Mouse (Mus musculus): ENCODE results near the gene Selenov. TPM values are rescaled to one million over a fixed set of nuclear protein-coding genes. Genes with fewer than 3 reads are reported as not detected.
"Not testable (repeated sequence)": the region's sequence is repeated elsewhere in the genome, so short reads cannot be mapped to it uniquely, and the experiment has no call there.

Selenov gene
- polyA plus RNA-seq, 1 experiment from 2014 or later = not detected

DNA sequence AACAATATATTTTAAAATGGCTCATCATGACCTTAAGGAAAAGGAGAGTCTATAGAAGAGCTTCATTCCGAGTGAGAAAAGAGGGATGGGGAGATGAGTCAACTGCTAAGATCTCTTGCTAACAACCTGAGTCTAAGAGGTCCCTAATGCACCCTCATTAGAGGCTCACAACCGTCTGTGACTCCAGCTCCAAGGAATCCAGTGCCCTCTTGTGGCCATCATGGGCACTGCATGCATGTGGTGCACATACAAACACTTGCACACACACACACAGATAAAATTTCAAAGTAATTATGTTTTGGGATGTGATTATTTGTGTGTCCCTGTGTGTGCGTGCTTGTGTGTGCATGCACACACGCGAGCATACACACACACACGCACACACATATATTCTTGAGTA is 35.5 kb downstream of the Selenov start:
- H3K9ac ChIP-seq = no peak overlapping the region
- no peak overlapping the region for H3K27ac ChIP-seq (ENCODE audit: low read depth)
- no peaks in the 10 kb centered on the region for H3K4me1 ChIP-seq (ENCODE audit: insufficient read depth)
- no peak for ATAC-seq (ENCODE audit: insufficient read depth)
- H3K4me2 ChIP-seq = no peak overlapping the region
- H3K27me3 ChIP-seq (ENCODE audit: insufficient read depth, low read length) = no peaks in the 10 kb centered on the region
- no peak for DNase-seq
- H3K9me3 ChIP-seq (ENCODE audit: low read depth, low read length) = no peaks in the 10 kb centered on the region
- WGBS = 84% methylated on average over 6 of the region's 6 CpGs
- peak; percentile 55 for TF ChIP-seq CTCF (IDR thresholded peaks at IDR 0.05; ENCODE audit: low read depth)
- H3K36me3 ChIP-seq (ENCODE audit: insufficient read depth) = no peaks in the 10 kb centered on the region
- no peak overlapping the region for H3K4me3 ChIP-seq (ENCODE audit: low read depth, low read length)

DNA sequence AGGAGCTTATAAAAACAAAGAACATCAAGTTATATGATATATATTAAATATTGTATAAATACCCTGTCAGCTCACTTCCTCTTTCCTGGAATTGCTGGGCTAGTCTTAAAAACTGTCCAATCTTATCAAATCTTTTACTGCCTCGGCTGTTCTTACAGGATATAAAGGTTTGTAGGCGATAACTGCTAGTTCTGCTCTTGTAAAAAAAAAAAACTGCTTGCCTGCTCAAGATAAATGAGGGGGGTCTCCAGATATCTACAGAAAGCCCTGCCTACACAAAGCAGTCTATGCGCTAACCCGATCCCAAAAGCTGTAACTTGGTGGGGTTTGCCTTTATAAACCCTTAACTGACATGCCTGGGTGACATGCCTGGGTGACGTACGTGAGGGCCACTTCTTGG is 36.4 kb downstream of the Selenov start:
- Histone ChIP-seq H3K27me3 (ENCODE audit: insufficient read depth, low read length) (no peaks in the 10 kb centered on the region), H3K27ac (ENCODE audit: low read depth) (no peak overlapping the region), H3K4me2 (no peak overlapping the region), H3K9ac (no peak overlapping the region), H3K4me1 (ENCODE audit: insufficient read depth) (no peaks in the 10 kb centered on the region), H3K4me3 (ENCODE audit: low read depth, low read length) (no peak overlapping the region), H3K9me3 (ENCODE audit: low read depth, low read length) (no peaks in the 10 kb centered on the region), H3K36me3 (ENCODE audit: insufficient read depth) (no peaks in the 10 kb centered on the region)
- 77% methylated on average over 6 of the region's 6 CpGs for WGBS
- DNase-seq = no peak
- TF ChIP-seq CTCF (IDR thresholded peaks at IDR 0.05; ENCODE audit: low read depth) = no peak
- no peak for ATAC-seq (ENCODE audit: insufficient read depth)

DNA sequence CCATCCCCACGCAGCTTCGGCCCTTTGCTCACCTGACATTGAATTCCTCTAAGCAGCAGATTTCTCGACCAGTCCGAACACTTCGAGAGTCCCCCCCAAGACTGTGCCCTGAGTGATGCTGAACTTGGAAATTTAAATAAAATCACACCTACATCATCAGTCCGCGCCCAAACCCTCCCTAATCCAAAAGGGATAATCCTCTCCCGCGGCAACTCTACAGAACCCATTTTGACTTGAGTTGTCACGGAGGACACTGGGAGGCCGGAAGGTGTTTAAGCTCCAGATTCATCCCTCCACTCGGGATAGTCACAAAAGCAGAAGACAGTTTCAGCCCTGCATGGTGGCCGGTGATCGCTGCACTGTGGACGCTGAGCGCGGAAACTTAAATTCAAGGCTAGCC is 39.0 kb downstream of the Selenov start:
- no peak overlapping the region for H3K4me3 ChIP-seq (ENCODE audit: low read depth, low read length)
- no peak overlapping the region for H3K27ac ChIP-seq (ENCODE audit: low read depth)
- 87% methylated on average over 17 of the region's 17 CpGs for WGBS
- no peaks in the 10 kb centered on the region for H3K36me3 ChIP-seq (ENCODE audit: insufficient read depth)
- H3K9me3 ChIP-seq (ENCODE audit: low read depth, low read length) = no peaks in the 10 kb centered on the region
- H3K4me1 ChIP-seq (ENCODE audit: insufficient read depth) = no peaks in the 10 kb centered on the region
- ATAC-seq (ENCODE audit: insufficient read depth) (no peak), DNase-seq (no peak)
- TF ChIP-seq CTCF (IDR thresholded peaks at IDR 0.05; ENCODE audit: low read depth) = no peak
- no peak overlapping the region for H3K4me2 ChIP-seq
- no peaks in the 10 kb centered on the region for H3K27me3 ChIP-seq (ENCODE audit: insufficient read depth, low read length)
- H3K9ac ChIP-seq = no peak overlapping the region

DNA sequence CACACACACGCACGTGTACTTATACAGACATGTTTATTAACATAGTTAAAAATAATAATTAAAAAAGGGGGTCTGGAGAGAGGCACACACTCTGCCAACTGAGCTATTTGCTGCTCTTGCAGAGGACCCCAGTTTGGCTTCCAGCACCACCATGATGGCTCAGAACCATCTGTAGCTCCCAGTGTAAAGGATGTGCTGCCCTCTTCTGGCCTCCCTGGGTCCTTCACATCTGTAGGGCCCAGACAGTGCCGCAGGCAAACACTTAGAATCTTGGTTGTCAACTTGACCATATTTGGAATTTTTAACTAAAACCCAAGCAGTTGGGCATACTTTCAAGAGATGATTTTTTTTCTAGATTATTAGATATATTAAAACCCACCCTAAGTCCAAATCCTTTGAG is 42.0 kb downstream of the Selenov start:
- WGBS = 93% methylated on average over 3 of the region's 3 CpGs
- Histone ChIP-seq H3K9ac (no peak overlapping the region), H3K27me3 (ENCODE audit: insufficient read depth, low read length) (no peaks in the 10 kb centered on the region), H3K27ac (ENCODE audit: low read depth) (no peak overlapping the region), H3K4me1 (ENCODE audit: insufficient read depth) (no peaks in the 10 kb centered on the region), H3K4me2 (no peak overlapping the region), H3K9me3 (ENCODE audit: low read depth, low read length) (no peaks in the 10 kb centered on the region), H3K4me3 (ENCODE audit: low read depth, low read length) (no peak overlapping the region), H3K36me3 (ENCODE audit: insufficient read depth) (no peaks in the 10 kb centered on the region)
- no peak for DNase-seq
- no peak for ATAC-seq (ENCODE audit: insufficient read depth)
- no peak for TF ChIP-seq CTCF (IDR thresholded peaks at IDR 0.05; ENCODE audit: low read depth)

DNA sequence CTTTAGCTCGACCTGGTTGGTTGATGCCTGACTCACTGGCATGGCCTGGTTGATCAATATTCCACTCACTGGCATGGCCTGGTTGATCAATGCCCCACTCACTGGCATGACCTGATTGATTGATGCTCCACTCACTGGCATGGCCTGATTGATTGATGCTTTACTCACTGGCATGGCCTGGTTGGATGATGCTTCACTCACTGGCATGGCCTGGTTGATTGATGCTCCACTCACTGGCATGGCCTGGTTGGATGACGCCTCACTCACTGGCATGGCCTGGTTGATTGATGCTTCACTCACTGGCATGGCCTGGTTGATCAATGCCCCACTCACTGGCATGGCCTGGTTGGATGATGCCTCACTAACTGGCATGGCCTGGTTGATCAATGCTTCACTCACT is 47.0 kb downstream of the Selenov start:
- H3K9ac ChIP-seq; H3K27me3 ChIP-seq (ENCODE audit: insufficient read depth, low read length); H3K4me1 ChIP-seq (ENCODE audit: insufficient read depth); H3K4me2 ChIP-seq; ATAC-seq (ENCODE audit: insufficient read depth); H3K4me3 ChIP-seq (ENCODE audit: low read depth, low read length); H3K9me3 ChIP-seq (ENCODE audit: low read depth, low read length); H3K27ac ChIP-seq (ENCODE audit: low read depth); DNase-seq; H3K36me3 ChIP-seq (ENCODE audit: insufficient read depth): not testable (repeated sequence)
- 69% methylated on average over 2 of the region's 2 CpGs for WGBS

Other genes starting within 250 kb of the Selenov start
- 300 and 307 TPM in 2 replicates for gene Psmc4, start 241.1 kb downstream of the Selenov start, polyA plus RNA-seq (2014; fragmentation: Nextera tagmentation; extraction: Ambion mirVana)
- 0.84 and 1.8 TPM in 2 replicates for gene Fcgbp, start 219.9 kb downstream of the Selenov start, polyA plus RNA-seq (2014; fragmentation: Nextera tagmentation; extraction: Ambion mirVana)
- gene 9530053A07Rik, start 161.7 kb downstream of the Selenov start, polyA plus RNA-seq (2014; fragmentation: Nextera tagmentation; extraction: Ambion mirVana) = not detected in 2 replicates
- gene Fbl, start 121.5 kb downstream of the Selenov start, polyA plus RNA-seq (2014; fragmentation: Nextera tagmentation; extraction: Ambion mirVana) = 47.3 and 50.9 TPM in 2 replicates
- 13.2 and 14.4 TPM in 2 replicates for gene Dyrk1b, start 111.7 kb downstream of the Selenov start, polyA plus RNA-seq (2014; fragmentation: Nextera tagmentation; extraction: Ambion mirVana)
- gene Eid2, start 23.3 kb downstream of the Selenov start, polyA plus RNA-seq (2014; fragmentation: Nextera tagmentation; extraction: Ambion mirVana) = 9.8 and 12.9 TPM in 2 replicates
- gene Eid2b, start 13.4 kb downstream of the Selenov start, polyA plus RNA-seq (2014; fragmentation: Nextera tagmentation; extraction: Ambion mirVana) = 9.0 and 10.9 TPM in 2 replicates
- 0.43 and 0.66 TPM in 2 replicates for gene Dll3, start 11.1 kb upstream of the Selenov start, polyA plus RNA-seq (2014; fragmentation: Nextera tagmentation; extraction: Ambion mirVana)
- 162 and 174 TPM in 2 replicates for gene Timm50, start 20.9 kb upstream of the Selenov start, polyA plus RNA-seq (2014; fragmentation: Nextera tagmentation; extraction: Ambion mirVana)
- gene Supt5, start 47.6 kb upstream of the Selenov start, polyA plus RNA-seq (2014; fragmentation: Nextera tagmentation; extraction: Ambion mirVana) = 73.5 and 77.5 TPM in 2 replicates
- gene Rps16, start 59.5 kb upstream of the Selenov start, polyA plus RNA-seq (2014; fragmentation: Nextera tagmentation; extraction: Ambion mirVana) = 1,310 and 1,324 TPM in 2 replicates
- 74.1 and 75.1 TPM in 2 replicates for gene Plekhg2, start 81.4 kb upstream of the Selenov start, polyA plus RNA-seq (2014; fragmentation: Nextera tagmentation; extraction: Ambion mirVana)
- gene Zfp36, start 89.1 kb upstream of the Selenov start, polyA plus RNA-seq (2014; fragmentation: Nextera tagmentation; extraction: Ambion mirVana) = 12.9 and 13.2 TPM in 2 replicates
- 45.9 and 49.1 TPM in 2 replicates for gene Med29, start 101.5 kb upstream of the Selenov start, polyA plus RNA-seq (2014; fragmentation: Nextera tagmentation; extraction: Ambion mirVana)
- gene Paf1, start 101.8 kb upstream of the Selenov start, polyA plus RNA-seq (2014; fragmentation: Nextera tagmentation; extraction: Ambion mirVana) = 73.1 and 75.4 TPM in 2 replicates
- gene Gmfg, start 146.3 kb upstream of the Selenov start, polyA plus RNA-seq (2014; fragmentation: Nextera tagmentation; extraction: Ambion mirVana) = 30.5 and 37.0 TPM in 2 replicates
- gene Lrfn1, start 160.8 kb upstream of the Selenov start, polyA plus RNA-seq (2014; fragmentation: Nextera tagmentation; extraction: Ambion mirVana) = 4.4 and 6.6 TPM in 2 replicates
- gene Ifnl2, start 219.3 kb upstream of the Selenov start, polyA plus RNA-seq (2014; fragmentation: Nextera tagmentation; extraction: Ambion mirVana) = not detected in 2 replicates
- not detected in 2 replicates for gene Ifnl3, start 231.7 kb upstream of the Selenov start, polyA plus RNA-seq (2014; fragmentation: Nextera tagmentation; extraction: Ambion mirVana)
- not detected in 2 replicates for gene Sycn, start 249.7 kb upstream of the Selenov start, polyA plus RNA-seq (2014; fragmentation: Nextera tagmentation; extraction: Ambion mirVana)